Mouse (Mus musculus) thymus, postnatal 0 days (tissue): ENCODE measurements around the gene Fkbp15. TPM values are rescaled to one million over a fixed set of nuclear protein-coding genes. Genes with fewer than 3 reads are reported as not detected.
"Not testable (repeated sequence)": the region's sequence is repeated elsewhere in the genome, so short reads cannot be mapped to it uniquely, and the experiment has no call there.

Source experiments
- DNase-seq: peaks from one replicate; pipeline ENCODE4 v3.0.0-alpha.2; 2015; ENCODE audit warnings: low spot score
- polyA plus RNA-seq: library from polyadenylated mRNA; unstranded; fragments of >200 nt; fragmentation: Nextera tagmentation; extraction: Ambion mirVana; gene quantifications from 2 replicates; pipeline ENCODE4 v1.2.1, GENCODE M21; 2015

The Fkbp15 gene
- polyA plus RNA-seq, 1 experiment from 2014 or later, result 30.5 TPM

DNA sequence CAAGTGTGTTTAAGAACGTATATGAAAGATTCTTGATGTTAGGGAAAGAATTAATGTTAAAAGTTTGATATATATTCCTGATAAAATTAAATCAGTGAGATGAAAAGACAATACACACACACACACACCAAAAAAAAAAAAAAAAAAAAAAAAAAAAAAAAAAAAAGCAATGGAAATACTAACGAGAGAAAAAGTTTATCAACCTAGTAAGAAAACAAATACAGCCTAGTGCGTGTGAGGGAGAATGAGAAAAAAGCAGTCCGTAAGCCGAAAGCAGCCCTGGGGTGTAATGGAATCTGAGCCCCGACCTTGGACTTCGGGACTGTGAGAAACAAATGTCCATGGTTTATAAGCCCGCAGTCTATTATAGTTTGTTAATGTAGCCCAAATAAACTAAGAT is 74.8 kb downstream of the Fkbp15 start:
- no peak for DNase-seq

DNA sequence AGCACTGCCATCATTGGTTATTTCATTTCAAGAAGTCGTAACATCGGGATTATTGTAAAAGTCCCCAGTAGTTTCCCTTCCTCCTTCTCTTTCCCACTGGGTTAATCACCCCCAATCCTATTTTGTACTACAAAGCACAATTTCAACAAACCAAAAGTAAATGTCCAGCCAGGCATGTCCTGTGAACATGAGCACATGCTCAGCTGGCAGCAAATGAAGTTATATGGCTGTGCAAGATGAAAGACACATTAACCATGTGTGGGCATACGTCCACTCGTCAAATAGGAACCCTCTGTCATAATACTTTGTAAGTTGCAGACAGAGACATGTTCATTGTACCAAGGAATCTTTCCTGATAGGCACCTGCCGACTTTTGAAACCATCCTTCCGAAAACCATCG is 77.4 kb downstream of the Fkbp15 start:
- DNase-seq, result no peak

DNA sequence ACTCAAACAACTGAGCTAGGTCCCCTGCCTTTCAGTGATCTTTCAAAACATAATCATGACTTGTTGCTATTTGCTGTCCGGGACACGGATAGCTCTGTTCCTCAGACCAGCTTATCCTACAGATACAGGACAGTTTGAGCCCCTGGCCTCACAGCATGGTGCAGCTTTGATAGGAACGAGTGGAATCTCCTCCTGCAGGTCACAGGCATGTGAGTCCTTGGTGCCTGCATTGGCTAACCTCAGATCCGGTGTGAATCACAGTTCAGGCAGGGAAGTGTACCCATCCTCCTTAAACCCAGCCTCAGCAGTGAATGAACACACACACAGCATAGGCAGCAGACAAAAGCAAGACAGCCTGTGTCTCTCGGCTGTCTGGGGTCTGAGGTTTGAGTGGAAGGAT is 79.0 kb downstream of the Fkbp15 start:
- DNase-seq, result no peak

GRCm38 (mm10) chr4:62278081-62278480 is 82.3 kb downstream of the Fkbp15 start:
- DNase-seq, result no peak

DNA sequence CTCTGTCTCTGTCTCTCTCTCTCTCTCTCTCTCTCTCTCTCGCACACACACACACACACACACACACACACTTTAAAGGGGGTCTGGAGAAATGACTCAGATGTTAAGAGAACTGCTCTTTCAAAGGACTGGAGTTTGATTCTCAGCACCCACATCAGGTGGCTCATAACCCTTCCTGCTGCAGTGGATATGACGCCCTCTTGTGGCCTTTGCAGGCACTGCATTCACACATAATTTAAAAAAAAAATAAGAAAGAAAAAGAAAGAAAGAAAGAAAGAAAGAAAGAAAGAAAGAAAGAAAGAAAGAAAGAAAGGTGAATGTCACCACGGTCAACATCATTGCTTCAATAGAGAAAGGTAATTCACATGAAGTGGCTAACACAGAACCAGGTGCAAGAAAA is 83.1 kb downstream of the Fkbp15 start:
- no peak for DNase-seq

DNA sequence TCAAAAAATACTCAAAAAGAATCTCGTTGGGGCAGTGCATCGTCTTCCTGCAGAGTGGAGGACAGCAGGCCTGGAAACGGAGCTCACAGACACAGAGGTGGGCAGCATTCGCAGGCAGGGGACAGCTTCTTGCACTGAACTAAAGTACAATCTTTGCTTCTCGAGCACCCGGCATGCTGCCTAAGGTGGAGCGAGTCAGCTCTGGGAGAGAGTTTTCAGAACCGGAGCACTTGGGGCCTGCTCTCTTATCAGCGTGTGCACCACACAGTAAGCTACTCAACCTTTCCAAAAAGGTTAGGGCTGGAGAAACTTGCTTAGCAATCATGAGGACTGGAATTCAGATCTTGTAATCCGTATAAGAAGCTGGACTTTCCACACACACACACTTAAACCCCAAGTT is 83.7 kb downstream of the Fkbp15 start:
- DNase-seq, result no peak

DNA sequence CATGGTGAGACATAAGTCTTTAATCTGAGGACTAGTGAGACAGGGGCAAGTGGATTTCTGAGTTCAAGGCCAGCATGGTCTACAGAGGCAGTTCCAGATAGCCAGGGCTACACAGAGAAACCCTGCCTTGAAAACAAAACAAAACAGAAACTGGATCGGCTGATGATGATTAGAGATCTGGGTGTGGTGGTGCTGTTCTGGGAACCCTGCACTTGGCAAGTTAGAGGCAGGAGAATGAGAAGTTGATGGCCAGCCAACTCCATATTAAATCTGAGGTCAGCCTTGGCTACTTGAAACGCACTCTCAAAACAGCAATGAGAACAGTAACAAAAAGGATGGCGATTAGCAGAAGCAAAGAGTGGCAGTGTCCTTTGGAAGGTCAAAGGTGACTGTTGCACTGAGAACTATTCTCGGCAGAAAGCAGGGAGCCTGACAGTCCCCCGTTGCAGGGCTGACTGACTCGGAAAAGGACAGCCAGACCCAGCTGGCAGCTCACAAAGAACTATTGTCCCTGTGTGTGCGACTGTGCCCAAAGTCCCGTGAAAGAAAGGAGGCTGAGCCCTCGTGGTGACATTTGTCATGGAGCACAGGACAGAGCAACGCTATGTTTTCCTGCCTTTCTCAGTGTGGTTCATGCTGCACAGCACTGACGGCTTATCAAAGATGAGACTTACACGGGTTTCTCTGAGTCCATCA is 85.4 kb downstream of the Fkbp15 start:
- DNase-seq, result no peak

DNA sequence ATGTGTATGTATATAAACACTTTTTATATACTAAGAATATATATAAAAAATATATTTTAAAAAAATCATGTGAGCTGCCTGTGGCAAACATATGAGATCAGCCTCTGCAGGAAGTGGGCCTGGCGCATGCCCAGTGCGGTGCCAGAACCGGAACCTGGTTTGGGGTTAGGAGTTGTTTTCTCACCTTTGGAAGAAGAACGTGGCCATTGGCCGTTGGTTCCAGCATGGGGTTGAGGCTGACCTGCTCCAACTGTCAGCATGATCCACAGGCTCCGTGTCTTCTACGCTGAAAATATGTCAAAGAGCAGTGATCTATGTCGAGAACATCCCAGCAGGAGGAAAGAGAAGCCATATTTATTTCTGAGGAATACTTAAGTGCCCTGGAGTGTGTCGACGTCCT is 86.4 kb downstream of the Fkbp15 start:
- no peak for DNase-seq

DNA sequence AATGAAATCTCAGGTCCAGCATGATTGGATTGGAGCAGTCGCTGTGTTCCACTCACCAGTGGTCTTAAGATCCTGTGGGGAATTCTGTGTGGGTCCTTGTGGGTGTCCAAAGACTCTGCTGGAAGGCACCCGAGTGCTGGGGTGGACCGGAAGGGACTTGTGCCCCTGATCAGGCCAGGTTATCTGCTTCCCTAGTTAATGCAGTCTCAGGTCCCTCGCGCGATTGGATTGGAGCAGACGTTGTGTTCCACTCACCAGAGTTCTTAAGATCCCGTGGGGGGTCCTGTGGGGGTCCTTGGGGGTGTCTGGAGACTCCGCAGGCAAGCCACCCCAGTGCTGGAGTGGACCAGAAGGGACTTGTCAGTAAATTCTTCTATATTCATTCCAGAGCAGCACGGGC is 87.7 kb downstream of the Fkbp15 start:
- DNase-seq, result no peak

- DNase-seq, result no peak
These were observed 93.2 kb downstream of the Fkbp15 start for GRCm38 (mm10) chr4:62267101-62267500.

DNA sequence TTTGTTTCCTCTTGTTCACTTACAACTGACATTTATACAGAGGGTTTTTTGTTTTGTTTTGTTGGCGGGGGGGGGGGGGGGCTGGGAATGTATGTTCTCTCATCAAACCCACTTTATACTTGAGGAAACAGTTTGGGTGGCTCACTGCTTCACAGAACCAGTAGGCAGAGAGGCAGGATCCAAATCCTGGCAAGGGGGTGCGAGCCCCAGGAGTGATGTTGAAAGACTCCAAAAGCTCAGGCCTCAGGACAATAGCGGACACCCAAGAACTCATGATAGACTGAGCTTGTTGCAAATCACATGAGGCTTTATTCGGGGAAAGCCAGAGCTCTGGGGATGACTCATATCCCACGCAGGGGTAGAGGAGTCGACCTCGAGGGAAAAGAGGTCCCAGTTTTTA is 94.3 kb downstream of the Fkbp15 start:
- not testable (repeated sequence) for DNase-seq

DNA sequence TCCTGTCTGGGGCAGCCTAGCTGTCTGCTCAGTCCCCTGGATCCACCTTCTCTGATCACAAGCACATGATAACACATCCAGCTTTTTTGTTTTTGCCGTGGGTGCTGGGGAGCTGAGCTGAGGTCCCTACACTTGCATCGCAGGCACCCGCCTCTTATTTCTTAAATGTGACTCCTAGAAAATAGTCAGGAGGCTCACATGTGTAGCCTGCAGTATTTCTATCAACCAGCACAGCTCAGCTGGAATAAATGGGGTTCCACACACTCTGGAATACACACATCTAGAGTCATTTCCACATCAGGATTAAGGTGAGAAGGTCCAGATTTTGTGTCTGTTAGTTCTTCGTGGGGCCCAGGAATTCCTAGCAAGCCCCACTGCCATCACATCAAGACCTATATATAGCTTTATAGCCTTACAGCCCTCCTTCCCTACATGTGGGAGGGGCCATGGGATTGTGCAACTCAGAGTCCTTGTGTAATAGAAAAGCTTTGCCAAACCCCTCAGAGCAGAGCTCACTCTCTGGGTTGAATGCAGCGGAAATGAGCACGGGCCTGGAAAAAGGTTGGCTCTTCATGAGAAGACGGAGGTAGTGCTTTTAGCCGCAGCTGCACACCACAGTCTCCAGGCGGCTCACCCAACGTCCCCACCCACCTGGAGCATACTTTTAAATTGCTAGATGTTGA is 95.1 kb downstream of the Fkbp15 start:
- peak; percentile 15 for DNase-seq

DNA sequence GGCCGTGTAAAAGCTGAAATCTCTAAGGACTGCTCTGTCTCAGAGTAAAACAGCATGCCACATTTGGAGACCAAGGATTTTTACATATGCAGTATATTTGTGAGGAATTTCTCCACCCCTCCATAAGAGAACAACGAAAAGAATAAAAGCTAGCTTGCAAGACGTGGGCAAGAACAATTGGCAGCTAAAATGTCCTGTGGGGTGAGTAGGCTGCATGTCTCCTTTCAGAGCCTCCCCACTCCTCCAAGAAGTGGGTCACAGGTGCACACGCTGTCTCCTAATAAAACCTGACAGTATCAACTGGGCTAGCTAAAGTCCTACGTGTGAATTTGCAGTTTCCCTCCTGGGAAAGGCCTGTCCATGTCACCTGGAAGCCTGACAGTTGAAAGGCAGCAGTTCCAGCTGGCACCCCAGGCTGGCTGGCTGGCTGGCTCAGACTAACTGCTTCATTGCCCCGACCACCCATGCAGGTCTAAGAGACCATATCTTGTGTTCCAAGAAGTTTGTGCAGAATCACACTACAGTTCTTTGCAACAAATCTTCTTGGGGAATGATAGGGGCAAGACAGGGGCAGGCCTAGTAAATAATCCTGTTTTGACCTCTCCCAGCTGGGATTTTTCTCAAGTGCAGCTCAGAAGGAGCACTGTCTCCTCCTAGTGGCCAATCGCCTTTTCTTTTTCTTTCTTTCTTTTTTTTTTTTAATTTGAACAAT is 97.1 kb downstream of the Fkbp15 start:
- no peak for DNase-seq

GRCm38 (mm10) chr4:62262276-62262675 is 98.1 kb downstream of the Fkbp15 start, which contains the start of gene Slc31a2:
Gene Slc31a2 (plus strand): TSS chr4:62262562.
- DNase-seq, result no peak

DNA sequence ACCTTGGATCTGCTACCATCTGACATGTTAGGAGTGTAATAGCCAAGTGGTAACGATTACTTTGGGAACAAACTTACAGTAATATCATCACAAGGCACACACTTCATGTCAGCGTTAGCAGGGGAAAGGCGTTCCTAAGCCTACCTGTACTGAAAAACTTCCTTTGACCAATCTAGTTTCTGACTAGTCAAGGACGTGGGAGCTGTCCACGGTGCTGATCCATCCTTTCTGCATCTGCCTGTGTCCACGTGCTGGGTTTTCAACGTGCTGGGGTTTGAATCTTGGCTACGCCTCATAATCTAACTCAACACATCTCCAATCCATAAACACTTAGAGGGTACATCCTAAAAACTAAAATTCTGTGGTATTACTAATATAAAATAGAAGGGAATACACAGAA is 103.4 kb downstream of the Fkbp15 start:
- peak; percentile 17 for DNase-seq

GRCm38 (mm10) chr4:62254551-62254950 is 105.8 kb downstream of the Fkbp15 start:
- no peak for DNase-seq

DNA sequence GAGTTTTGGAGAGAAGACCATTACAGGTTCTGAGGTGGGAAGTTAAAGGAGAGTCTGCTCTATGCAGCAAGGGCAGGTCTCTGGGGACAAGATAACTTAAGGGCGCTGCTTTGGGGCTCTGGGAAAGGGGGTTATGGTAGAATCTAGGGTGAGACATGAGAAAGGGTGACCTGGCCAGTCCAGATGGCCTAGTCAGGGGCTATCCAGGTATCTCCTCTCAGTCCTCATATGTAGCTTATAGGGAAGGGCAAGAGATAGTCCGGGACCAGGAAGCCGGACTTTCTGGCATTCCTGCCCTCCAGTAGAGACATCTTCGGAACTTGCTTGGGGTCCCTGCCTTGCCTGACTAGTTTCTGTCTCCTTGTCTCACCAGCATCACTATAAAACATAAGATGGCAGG is 108.6 kb downstream of the Fkbp15 start:
- no peak for DNase-seq

DNA sequence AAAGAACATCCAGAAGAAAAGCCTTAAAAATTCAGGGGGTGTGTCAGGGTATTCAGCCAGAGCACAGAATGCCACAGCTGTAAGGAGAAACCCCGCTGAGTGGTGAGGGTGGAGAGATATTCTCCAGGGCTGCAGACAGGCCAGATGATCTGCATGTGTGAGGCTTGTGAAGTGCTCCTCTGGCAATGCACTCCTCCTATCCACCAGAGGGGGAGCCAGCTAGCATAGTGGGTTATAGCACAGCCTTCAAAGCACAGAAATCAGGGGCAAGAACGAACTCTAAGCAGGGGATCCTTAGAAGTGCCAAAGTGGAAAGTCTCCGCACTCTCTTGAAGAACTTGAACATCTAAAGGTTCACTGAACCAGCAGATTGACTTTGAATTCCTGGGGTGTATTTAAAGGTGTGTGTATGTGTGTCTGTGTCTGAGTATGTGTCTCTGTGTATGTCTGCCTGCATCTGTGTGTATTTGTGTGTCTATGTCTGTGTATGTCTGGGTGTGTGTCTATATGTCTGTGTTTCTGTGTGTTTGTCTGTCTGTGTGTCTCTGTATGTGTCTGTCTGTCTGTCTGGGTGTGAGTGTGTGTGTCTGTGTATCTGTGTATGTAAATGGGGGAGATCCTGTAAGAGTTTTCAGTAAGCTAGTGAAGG is 109.3 kb downstream of the Fkbp15 start:
- DNase-seq, result no peak
